Mouse (Mus musculus) hematopoietic stem cell, adult 5-6 weeks (primary cell): ENCODE results near the gene Bloc1s5. TPM values are rescaled to one million over a fixed set of nuclear protein-coding genes. Genes with fewer than 3 reads are reported as not detected.
"Not testable (repeated sequence)": the region's sequence is repeated elsewhere in the genome, so short reads cannot be mapped to it uniquely, and the experiment has no call there.

Source experiments
- ATAC-seq, 2 experiments: fragments of 125-278 bp in 1 of 2; replicated peaks in 1 of 2; 2 replicates each; pipeline ENCODE4 v1.8.0; 2016 to 2017; ENCODE audit warnings: inconsistent platforms in 2 of 2, mild to moderate bottlenecking in 2 of 2, moderate number of reproducible peaks in 2 of 2, low read depth in 1 of 2, moderate TSS enrichment in 1 of 2; ENCODE audit not compliant: low FRiP score in 2 of 2, poor library complexity in 2 of 2, severe bottlenecking in 2 of 2, insufficient read depth in 1 of 2, low TSS enrichment in 1 of 2
- total RNA-seq: library from RNA; stranded (forward); fragments of 172-1452, 232-1000 nt; gene quantifications from 2 replicates; pipeline ENCODE4 v1.2.3, GENCODE M21; 2017

The Bloc1s5 gene
- 8.3 and 13.9 TPM in 2 replicates for total RNA-seq

DNA sequence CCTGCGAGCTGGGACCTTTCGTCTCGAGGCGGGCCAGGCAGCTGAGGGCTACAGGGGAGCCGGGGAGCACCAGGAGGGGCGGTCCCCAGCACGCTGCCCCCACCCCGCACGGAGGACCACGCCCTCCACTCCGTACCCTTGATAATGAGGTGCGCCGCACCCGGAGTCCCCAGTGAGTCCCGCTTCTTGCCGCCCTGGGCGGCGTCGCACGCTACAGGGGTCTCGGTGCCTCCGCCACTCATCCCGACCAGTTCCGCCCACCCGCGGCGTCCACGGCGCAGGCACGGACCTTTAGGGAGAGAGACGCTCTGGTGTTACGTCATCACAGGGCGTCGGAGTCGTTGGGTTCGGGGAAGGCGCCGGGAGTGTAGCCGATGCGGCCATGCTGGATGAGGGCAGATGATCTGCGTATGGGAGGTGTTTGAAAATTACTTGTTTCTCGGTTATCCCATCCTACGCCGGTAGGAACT lies at the start of gene Bloc1s5:
Gene Bloc1s5, minus strand, starts transcription at position 310 of the 470 bp plus-strand sequence.
- peak; percentile 92 for ATAC-seq

DNA sequence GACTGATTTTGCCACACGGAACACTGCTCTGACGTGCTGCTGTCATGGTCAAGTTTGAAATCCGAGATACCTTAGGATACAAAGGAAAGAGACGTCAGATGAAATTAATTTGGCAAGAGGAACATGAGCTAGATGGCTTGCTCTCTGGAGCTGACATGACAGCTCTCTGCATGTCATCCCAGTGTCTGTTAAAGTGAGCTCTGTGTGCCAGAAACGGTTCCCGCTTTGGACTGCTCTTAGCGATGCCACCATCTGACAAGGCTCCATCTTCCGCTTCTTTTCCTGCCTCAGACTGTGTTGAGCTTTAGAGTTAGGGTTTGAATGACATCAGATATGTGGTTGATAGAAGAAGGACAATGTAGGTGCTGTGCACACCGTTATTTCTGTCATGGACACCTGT lies 37.4 kb upstream of the Bloc1s5 start:
- no peak for ATAC-seq

DNA sequence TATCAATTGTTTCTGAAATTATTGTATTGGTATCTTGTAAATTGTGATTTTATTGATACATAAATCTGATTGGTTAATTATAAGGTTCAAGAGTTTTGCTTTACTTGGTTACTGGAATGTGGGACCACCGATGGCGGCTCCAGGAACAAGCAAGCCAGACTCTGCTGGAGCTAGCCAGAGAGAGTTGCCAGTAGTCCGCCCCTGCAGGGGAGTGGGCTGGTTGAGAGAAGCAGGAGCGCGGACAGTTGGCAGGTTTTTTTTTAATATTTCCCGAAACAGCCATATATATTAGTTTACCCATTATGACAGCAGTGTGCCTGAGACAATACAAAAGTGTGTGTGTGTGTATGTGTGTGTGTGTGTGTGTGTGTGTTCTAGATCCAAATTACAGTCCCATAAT lies 36.5 kb upstream of the Bloc1s5 start:
- ATAC-seq = not testable (repeated sequence)

DNA sequence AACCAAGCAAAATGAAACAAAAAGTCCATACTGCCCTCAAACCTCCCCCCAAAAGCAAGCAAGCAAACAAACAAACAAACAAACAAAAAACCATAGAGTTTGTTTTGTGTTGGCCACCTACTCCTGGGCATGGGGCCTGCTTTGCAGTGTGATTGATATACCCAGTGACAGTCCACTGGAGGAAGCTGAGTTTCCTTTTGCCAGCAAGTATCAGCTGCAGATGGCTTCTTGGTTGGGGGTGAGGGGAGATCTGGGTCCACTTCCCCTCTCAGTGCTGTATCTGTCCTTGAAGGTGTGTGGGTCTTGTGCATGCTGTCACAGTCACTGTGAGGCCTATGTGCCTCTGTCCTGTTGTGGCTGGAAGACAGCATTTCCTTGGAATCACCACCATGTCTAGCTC lies 35.1 kb upstream of the Bloc1s5 start:
- ATAC-seq = no peak

DNA sequence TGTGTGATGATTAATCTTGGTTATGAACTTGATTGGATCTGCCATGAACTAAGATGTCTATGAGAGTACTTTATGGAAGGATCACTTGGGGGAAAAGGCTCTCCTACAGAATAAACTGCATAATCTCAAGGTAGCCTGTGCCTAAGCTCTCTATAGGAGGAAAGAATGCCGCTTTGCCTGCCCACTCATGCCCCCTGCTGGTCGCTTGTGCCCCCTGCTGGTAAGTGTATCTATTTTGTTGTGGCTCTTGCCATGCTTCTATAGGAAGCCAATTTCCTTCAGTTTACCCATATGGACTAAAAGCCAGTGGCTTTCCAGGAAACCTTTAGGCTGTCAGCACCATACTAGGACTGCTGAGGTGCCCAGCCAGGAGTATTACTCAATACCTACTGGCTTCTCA lies 33.6 kb upstream of the Bloc1s5 start:
- ATAC-seq = peak; percentile 45 to 59; a peak in 3 of 4 replicates

DNA sequence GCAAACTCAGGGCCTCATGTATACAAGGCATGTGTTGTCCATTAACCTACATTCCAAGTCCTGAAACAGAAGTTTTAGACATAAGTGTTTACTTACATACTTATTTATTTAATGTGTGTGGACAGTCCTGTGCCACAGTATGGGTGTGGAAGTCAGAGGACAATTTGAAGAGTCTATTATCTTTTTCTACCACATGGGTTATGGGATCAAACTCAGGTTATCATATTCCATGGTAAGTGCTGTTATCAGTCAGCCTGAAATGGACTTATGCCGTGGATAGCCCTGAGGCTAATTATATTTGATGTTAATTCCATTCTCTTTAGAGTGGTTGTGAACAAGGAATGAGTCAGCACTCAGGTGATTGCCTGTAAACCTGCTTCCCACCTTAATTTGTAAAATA lies 29.8 kb upstream of the Bloc1s5 start:
- ATAC-seq = no peak

DNA sequence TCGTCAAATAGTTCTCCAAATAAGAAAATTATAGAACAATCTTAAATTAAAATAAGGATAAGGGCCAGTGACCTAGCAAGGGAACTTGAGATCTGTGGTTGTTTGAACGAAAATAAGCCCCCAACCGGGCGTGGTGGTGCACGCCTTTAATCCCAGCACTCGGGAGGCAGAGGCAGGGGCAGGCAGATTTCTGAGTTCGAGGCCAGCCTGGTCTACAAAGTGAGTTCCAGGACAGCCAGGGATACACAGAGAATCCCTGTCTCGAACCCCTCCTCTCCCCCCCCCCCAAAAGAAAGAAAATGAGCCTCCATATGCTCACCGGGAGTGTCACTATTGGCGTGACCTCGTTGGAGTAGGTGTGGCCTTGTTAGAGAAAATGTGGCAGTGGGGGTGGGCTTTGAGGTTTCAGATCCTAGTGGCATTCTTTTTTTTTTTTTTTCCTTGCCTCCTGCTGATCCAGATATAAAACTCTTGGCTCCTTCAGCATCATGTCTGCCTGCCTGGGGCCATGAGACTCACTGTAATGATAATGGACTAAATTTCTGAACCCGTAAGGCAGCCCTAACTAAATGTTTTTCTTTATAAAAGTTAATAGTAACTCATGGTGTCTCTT lies 24.7 kb upstream of the Bloc1s5 start:
- no peak for ATAC-seq

DNA sequence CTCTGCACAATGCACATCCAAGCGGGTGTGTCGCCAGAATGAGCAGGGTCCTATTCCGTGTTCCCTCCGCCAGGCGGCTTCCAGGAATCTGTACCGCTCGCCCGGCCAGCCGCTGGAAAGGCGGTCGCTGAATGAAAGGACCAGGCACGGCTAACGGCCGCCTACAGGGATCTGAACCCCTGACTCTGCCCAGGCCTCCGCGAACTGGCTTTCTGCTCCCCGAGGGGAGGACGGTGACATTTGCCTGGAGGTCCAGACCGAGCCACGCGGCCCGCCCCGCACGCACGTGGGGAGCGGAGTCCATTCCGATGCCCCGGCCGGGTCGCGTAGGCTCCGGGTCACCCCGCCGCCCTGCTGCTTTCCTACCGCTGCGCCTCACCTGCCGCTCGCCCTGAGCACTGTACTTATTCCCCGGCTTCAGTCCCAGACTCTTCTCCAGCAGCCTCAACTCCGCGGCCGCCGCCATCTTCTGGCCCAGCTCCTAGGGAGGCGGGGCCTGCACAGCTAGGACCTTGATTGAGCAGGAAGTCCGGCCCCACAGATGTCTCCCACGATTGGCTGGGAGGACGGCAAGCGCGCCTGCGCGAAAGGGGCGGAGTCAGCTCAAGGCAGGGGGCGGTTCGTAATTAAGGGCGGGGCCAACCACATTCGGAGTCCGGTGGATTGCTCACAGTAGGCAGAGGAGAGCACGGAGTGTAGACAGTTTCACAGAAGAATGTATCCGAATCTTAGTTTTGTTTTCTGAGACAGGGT lies 23.8 kb upstream of the Bloc1s5 start, which contains the start of gene Eef1e1:
Gene Eef1e1, minus strand, starts transcription at position 531 of the 753 bp plus-strand sequence.
- ATAC-seq = peak; percentile 99 to 100

DNA sequence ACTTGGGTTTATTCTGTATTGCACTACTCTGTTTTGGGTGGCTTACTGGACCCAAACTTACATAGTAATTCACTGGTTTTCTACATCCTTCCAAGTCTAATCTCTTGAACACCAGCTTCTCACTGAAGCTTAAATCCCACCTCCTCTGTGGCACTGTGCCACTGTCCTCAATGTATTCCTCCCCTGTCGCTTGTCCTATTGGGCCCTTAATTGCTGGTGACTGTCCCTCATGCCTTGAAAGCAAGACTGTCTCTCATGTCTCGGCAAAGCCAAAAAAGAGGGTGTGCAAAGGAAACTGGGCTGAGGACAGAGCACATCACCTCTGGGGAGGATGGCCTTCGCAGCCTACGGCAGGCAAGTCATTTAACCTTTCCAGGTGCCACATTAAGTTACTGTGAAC lies 23.0 kb upstream of the Bloc1s5 start:
- ATAC-seq = no peak

DNA sequence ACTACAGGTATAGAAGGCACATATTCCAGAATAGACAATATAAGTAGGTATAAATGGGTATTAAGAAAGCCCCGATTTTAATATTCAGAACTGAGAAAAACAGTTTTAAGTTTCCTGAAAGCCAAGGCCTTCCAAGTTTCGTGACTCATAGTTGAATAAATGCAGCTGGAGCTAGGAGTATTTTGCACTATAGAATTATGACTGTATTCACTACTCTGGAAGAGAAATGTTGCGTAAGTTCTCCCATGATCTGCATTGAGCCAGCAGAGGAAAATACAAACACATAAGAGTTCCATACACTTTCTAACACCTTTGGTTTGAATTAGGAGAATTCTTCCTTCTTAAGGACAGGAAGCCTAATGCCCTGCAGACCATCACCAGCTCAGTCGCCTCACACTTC lies 15.4 kb upstream of the Bloc1s5 start:
- ATAC-seq = no peak

DNA sequence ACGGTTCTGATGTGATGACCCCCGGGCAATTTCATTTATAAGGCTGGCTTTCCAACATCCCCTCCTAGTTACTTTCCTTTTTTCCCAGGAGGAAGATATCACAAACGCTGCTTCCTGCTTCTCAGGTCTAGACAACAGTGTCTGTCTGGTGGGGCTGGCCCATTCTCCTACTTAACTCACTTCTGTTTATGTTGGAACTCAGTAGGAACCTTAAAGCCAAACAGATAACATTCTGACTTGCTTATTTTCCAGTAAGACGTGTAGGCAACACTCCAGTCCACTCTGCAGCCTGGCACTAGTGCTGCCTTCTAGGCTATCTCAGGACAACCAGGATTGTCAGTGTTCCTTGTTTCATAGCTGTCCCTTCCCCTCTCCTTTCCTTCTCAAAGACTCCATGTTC lies 14.2 kb upstream of the Bloc1s5 start:
- no peak for ATAC-seq

DNA sequence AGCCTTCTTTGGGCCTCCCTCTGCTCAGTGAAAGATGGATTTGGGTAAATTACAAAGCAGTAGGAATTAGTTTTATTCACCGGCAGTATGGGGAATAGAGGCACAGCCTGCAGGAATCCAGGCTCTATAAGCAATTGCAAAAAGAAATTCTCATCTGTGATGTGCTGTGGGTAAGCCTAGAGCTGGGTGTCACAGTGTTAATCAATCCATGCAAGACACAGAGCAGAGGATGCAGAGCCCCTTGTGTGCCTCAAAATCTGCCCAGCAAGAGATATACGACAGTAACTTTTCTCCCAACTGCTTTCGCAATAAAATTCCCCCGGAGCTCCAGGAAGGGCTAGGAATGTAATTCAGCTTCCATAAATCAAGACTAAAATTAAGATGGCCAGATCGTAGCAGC lies 6.5 kb upstream of the Bloc1s5 start:
- no peak for ATAC-seq

DNA sequence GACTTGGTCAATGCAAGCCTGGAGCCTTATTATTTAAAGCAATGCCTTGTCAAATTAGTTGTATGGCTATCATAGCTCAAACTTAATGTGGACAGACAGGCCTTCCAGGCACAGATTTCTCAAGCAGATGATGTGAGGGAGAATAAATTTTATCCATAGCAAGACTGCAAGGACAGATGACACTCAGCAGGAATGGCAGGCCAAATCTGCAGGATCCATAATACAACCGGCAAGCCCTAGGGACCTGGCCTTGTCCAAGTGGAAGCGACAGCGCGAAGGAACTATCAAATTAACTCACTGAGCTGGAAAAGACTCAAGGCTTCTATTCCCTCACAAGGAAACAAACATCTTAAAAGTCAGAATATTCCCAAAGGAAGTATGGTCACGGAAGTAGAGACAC lies 6.1 kb upstream of the Bloc1s5 start:
- ATAC-seq = no peak

DNA sequence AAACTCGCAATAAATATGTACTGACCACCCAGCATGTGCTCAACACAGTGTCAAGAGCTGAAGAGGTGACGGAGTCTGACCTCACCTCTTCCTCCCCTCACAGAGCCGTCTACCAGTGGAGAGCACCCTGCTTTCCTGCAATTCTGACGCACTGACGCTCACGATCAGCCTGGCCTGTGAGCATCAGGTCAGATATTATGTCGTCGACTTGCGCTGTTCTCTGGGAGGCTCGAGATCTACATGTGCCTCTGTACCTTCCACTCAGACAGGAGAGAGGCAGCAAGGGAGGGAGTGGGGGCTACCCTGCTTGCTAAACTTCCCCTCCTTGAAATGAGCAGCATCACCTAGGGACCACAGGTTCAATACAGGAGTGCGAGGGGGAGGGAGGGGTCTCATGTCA lies 3.8 kb upstream of the Bloc1s5 start:
- ATAC-seq = no peak

DNA sequence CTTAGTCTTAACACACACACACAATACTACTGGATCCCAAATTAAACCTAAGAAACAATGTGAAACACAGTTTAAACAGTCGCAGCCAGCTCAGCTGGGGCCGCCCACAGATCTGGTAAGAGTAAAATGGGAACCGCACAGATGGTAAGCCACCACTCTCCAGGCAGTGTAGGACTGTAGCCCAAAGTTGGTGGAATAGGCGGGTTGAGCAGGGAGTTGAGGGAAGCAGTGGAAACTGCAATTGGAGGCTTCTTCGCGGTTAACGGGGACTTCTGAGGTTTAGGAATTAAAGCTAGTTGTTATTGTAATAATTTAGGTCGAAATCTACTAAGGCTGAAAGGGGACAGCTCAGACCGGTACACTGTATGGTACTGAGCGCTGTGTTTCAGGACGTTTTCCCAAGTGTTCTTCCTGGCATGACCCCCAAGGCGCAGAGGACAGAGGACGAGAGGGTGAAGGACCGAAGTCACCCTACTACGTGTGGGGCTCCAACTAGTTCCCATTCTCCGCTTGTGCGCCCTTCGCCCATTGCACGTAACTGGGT lies 581 bp downstream of the Bloc1s5 start:
- peak; percentile 29 to 50 for ATAC-seq

DNA sequence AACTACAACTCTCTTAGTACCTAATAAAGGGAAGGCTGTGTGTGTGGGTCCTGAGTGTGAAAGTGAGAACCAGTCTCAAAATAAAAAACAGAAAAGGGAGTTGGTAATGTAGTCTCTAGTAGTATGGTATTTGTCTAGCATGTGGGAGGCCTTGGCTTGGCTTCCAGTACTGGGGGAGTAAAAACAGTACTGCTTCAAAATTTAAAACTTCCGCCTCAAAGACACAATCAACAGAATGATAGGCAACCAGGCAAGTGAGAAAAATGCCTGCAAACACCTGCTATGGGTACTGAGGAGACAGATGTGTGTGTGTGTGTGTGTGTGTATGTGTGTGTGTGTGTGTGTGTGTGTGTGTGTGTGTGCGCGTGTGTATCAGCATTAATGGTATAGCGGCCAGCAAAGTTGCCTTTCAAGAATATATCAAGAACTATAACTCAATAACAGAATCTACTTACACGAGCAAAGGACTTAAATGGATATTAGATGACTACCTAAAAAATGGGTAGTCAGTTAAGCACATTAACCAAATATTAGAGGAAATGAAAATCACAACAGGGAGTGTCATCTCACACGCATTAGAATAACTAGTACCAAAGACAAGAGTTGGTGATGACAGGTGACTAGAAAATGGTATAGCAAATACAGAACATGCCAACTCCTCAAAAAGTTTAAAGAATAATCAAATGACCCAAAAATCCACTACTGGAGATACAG lies 1.5 kb downstream of the Bloc1s5 start:
- ATAC-seq = no peak

DNA sequence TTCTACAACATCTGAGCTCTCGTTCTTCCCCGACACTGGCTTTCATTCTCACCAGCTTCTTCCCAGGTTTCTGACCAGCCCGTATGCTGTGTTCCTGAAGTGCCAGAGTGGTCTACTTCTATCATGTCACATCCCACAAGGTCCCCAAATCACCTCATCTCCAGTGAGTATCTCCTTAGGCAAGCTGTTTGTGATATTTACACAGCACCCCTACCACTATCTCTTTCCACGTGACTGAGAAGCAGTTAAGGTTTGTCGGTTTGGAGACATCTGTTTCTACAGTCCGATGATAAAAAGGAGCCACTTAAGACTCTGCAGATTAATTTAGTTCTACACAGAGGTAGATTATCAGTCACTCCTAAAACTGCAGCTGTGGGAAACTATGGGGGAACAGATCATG lies 2.4 kb downstream of the Bloc1s5 start:
- ATAC-seq = no peak

DNA sequence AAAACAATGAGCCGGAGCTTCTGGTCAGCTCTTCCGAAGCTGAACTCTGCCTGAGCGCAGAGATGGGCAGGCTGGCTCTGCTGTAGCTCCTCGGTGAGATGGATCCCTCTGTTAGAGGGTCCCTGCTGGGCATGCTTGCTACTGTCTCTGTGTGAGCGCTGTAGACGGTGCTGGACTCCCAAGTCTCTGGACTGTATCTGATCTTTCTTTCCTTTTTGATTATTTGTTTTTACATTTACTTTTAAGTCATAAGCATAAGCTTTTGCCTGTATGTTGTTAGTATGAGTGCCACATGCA lies 8.7 kb downstream of the Bloc1s5 start:
- ATAC-seq = no peak
